Mouse (Mus musculus): ENCODE measurements at regions not wholly inside any gene's neighbourhood (a gene's known extent, or its start where the extent isn't known, plus 50 kb on each side); places are given as distances from the start of the nearest gene placed in this dataset.

DNA sequence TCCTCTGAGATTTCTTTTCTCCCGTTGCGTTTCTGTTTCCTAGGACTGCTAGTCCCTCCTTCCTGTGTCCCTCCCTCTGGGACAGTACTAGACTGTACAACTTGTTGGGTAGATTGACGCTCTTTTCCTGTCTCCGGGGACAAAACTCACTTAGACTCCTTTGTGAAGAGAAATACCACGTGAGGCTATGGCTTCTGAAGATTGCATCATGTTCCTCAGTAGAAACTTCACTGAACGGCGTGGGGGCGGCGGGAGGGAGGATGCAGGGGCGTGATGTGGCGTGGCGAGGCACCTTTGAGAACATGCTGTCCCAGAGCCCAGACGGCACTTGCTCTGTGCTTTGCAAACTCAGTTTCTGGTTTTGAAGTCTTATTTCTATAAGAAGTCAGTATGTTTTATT lies 78.5 kb downstream of the Spata18 start:
- Histone ChIP-seq H3K27ac (ENCODE audit: low read depth, low read length) (no peak overlapping the region), H3K4me2 (replicated peaks; ENCODE audit: low read depth) (no peak overlapping the region), H3K9ac (ENCODE audit: low read depth, low read length) (no peak overlapping the region), H3K36me3 (ENCODE audit: control insufficient read depth, insufficient read depth) (no peaks in the 10 kb centered on the region), H3K27me3 (replicated peaks; ENCODE audit: control insufficient read depth, insufficient read depth, low read length) (no peaks in the 10 kb centered on the region), H3K4me3 (ENCODE audit: low read depth, low read length) (no peak overlapping the region), H3K9me3 (ENCODE audit: control insufficient read depth) (no peaks in the 10 kb centered on the region), H3K4me1 (replicated peaks; ENCODE audit: control insufficient read depth, insufficient read depth, low read length) (no peaks in the 10 kb centered on the region)
- ATAC-seq: no peak
- 75% methylated on average over 13 of the region's 13 CpGs for WGBS
- no peak for TF ChIP-seq CTCF (IDR thresholded peaks at IDR 0.05; ENCODE audit: low read depth)

DNA sequence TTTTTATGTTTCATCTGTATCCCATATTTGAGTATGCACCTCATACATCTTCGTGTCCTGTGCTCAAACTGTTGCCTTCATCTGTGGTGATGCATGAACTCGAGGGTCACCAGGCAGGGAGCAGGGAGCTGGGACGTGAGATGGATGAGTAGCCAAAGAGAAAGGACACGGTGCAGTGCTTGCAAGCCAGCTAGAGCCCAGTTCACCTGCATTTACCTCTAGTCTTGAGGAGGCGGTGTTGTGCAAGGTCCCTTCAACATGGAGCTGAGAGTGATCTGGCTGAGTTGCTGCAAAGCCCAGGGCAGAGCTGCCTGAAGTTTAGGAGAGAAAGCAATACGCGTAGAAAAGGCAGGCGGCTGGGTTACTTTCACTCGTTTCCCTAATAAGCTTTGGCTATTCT lies 80.2 kb downstream of the Spata18 start:
- Histone ChIP-seq H3K4me3 (ENCODE audit: low read depth, low read length) (no peak overlapping the region), H3K4me1 (replicated peaks; ENCODE audit: control insufficient read depth, insufficient read depth, low read length) (no peaks in the 10 kb centered on the region), H3K4me2 (replicated peaks; ENCODE audit: low read depth) (no peak overlapping the region), H3K27me3 (replicated peaks; ENCODE audit: control insufficient read depth, insufficient read depth, low read length) (no peaks in the 10 kb centered on the region), H3K9me3 (ENCODE audit: control insufficient read depth) (no peaks in the 10 kb centered on the region), H3K9ac (ENCODE audit: low read depth, low read length) (no peak overlapping the region), H3K36me3 (ENCODE audit: control insufficient read depth, insufficient read depth) (no peaks in the 10 kb centered on the region), H3K27ac (ENCODE audit: low read depth, low read length) (no peak overlapping the region)
- 82% methylated on average over 9 of the region's 9 CpGs for WGBS
- TF ChIP-seq CTCF (IDR thresholded peaks at IDR 0.05; ENCODE audit: low read depth): no peak
- ATAC-seq: no peak

GRCm38 (mm10) chr5:73731991-73732565 lies 80.9 kb downstream of the Spata18 start:
- no peaks in the 10 kb centered on the region for H3K4me1 ChIP-seq (replicated peaks; ENCODE audit: control insufficient read depth, insufficient read depth, low read length)
- no peak for ATAC-seq
- no peak for TF ChIP-seq CTCF (IDR thresholded peaks at IDR 0.05; ENCODE audit: low read depth)
- H3K9ac ChIP-seq (ENCODE audit: low read depth, low read length): no peak overlapping the region
- H3K4me2 ChIP-seq (replicated peaks; ENCODE audit: low read depth): no peak overlapping the region
- H3K9me3 ChIP-seq (ENCODE audit: control insufficient read depth): no peaks in the 10 kb centered on the region
- no peak overlapping the region for H3K4me3 ChIP-seq (ENCODE audit: low read depth, low read length)
- H3K36me3 ChIP-seq (ENCODE audit: control insufficient read depth, insufficient read depth): no peaks in the 10 kb centered on the region
- no peaks in the 10 kb centered on the region for H3K27me3 ChIP-seq (replicated peaks; ENCODE audit: control insufficient read depth, insufficient read depth, low read length)
- 69% methylated on average over 9 of the region's 9 CpGs for WGBS
- H3K27ac ChIP-seq (ENCODE audit: low read depth, low read length): no peak overlapping the region

- Histone ChIP-seq H3K4me3 (ENCODE audit: low read depth, low read length) (no peak overlapping the region), H3K9me3 (ENCODE audit: control insufficient read depth) (no peaks in the 10 kb centered on the region), H3K27ac (ENCODE audit: low read depth, low read length) (no peak overlapping the region), H3K9ac (ENCODE audit: low read depth, low read length) (no peak overlapping the region), H3K4me1 (replicated peaks; ENCODE audit: control insufficient read depth, insufficient read depth, low read length) (no peaks in the 10 kb centered on the region), H3K4me2 (replicated peaks; ENCODE audit: low read depth) (no peak overlapping the region), H3K36me3 (ENCODE audit: control insufficient read depth, insufficient read depth) (no peaks in the 10 kb centered on the region), H3K27me3 (replicated peaks; ENCODE audit: control insufficient read depth, insufficient read depth, low read length) (no peaks in the 10 kb centered on the region)
- 75% methylated on average over 3 of the region's 3 CpGs for WGBS
- no peak for TF ChIP-seq CTCF (IDR thresholded peaks at IDR 0.05; ENCODE audit: low read depth)
- no peak for ATAC-seq
These were observed 89.6 kb downstream of the Spata18 start for GRCm38 (mm10) chr5:73740766-73741165.

- 78% methylated on average over 11 of the region's 11 CpGs for WGBS
- Histone ChIP-seq H3K4me2 (replicated peaks; ENCODE audit: low read depth) (no peak overlapping the region), H3K4me1 (replicated peaks; ENCODE audit: control insufficient read depth, insufficient read depth, low read length) (no peaks in the 10 kb centered on the region), H3K27me3 (replicated peaks; ENCODE audit: control insufficient read depth, insufficient read depth, low read length) (no peaks in the 10 kb centered on the region), H3K36me3 (ENCODE audit: control insufficient read depth, insufficient read depth) (no peaks in the 10 kb centered on the region), H3K9ac (ENCODE audit: low read depth, low read length) (no peak overlapping the region), H3K9me3 (ENCODE audit: control insufficient read depth) (no peaks in the 10 kb centered on the region), H3K27ac (ENCODE audit: low read depth, low read length) (no peak overlapping the region), H3K4me3 (ENCODE audit: low read depth, low read length) (no peak overlapping the region)
- no peak for TF ChIP-seq CTCF (IDR thresholded peaks at IDR 0.05; ENCODE audit: low read depth)
- ATAC-seq: no peak
These were observed 90.3 kb downstream of the Spata18 start for GRCm38 (mm10) chr5:73741441-73741840.

DNA sequence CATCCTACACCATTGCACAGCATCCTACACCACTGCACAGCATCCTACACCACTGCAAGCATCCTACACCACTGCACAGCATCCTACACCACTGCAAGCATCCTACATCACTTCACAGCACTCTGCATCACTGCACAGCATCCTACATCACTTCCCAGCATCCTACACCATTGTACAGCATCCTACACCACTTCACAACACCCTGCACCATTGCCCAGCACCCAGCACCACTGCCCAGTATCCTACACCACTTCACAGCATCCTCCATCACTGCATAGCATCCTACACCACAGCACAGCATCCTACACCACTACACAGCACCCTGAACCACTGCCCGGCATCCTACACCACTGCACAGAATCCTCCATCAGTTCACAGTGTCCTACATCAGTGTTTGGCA lies 92.8 kb downstream of the Spata18 start:
- H3K9ac ChIP-seq (ENCODE audit: low read depth, low read length): no peak overlapping the region
- no peak overlapping the region for H3K27ac ChIP-seq (ENCODE audit: low read depth, low read length)
- no peaks in the 10 kb centered on the region for H3K9me3 ChIP-seq (ENCODE audit: control insufficient read depth)
- H3K4me1 ChIP-seq (replicated peaks; ENCODE audit: control insufficient read depth, insufficient read depth, low read length): no peaks in the 10 kb centered on the region
- WGBS: 89% methylated on average over 1 of the region's 1 CpGs
- H3K36me3 ChIP-seq (ENCODE audit: control insufficient read depth, insufficient read depth): no peaks in the 10 kb centered on the region
- no peaks in the 10 kb centered on the region for H3K27me3 ChIP-seq (replicated peaks; ENCODE audit: control insufficient read depth, insufficient read depth, low read length)
- TF ChIP-seq CTCF (IDR thresholded peaks at IDR 0.05; ENCODE audit: low read depth): no peak
- H3K4me3 ChIP-seq (ENCODE audit: low read depth, low read length): no peak overlapping the region
- H3K4me2 ChIP-seq (replicated peaks; ENCODE audit: low read depth): no peak overlapping the region
- no peak for ATAC-seq

DNA sequence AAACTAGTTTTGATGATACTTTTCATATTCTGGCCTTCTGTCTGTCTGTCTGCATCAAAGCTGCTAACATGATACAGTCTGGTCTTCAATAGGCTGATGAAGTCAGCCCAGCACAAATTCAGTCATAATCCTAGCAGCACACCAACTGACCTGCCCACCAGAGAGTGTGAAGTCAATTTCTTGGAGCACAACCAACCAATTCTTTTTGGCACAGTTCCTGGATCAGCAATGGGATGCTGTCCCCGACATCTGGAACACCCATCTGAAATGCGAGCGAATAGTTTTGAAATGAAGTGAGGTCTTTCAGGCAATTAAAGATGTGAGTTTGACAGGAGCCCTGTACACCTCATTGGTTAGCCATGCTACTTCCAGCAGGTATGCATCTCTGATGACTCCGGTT lies 98.6 kb downstream of the Spata18 start:
- H3K4me2 ChIP-seq (replicated peaks; ENCODE audit: low read depth): no peak overlapping the region
- ATAC-seq: no peak
- no peak for TF ChIP-seq CTCF (IDR thresholded peaks at IDR 0.05; ENCODE audit: low read depth)

More for the DNA sequence above, 98.6 kb downstream of the Spata18 start:
- WGBS: 80% methylated on average over 4 of the region's 4 CpGs
- H3K27me3 ChIP-seq (replicated peaks; ENCODE audit: control insufficient read depth, insufficient read depth, low read length): no peaks in the 10 kb centered on the region
- H3K9ac ChIP-seq (ENCODE audit: low read depth, low read length): no peak overlapping the region
- H3K27ac ChIP-seq (ENCODE audit: low read depth, low read length): no peak overlapping the region
- 0 out of 2 replicates have a peak, but pooled peaks cover 3% of the 10 kb centered on the region for H3K4me1 ChIP-seq (replicated peaks; ENCODE audit: control insufficient read depth, insufficient read depth, low read length)
- no peaks in the 10 kb centered on the region for H3K9me3 ChIP-seq (ENCODE audit: control insufficient read depth)
- H3K36me3 ChIP-seq (ENCODE audit: control insufficient read depth, insufficient read depth): no peaks in the 10 kb centered on the region
- no peak overlapping the region for H3K4me3 ChIP-seq (ENCODE audit: low read depth, low read length)

Data from intestine, postnatal 0 days (tissue).